Mouse (Mus musculus) kidney, adult 2 months (tissue): ENCODE data around the gene Acaa1a. TPM values are rescaled to one million over a fixed set of nuclear protein-coding genes. Genes with fewer than 3 reads are reported as not detected.

Experiments
- DNase-seq: peaks from one replicate; pipeline ENCODE4 v3.0.0; 2021
- H3K27ac ChIP-seq: fragments of 200-500 bp; 2 replicates; pipeline ENCODE4 v1.5.1; 2012; ENCODE audit warnings: low read depth, low read length, control low read depth, inconsistent platforms; ENCODE audit not compliant: insufficient read depth
- H3K27me3 ChIP-seq: fragments of 200-500 bp; replicated peaks from 2 replicates; pipeline ENCODE4 v1.6.1; 2012; ENCODE audit warnings: mild to moderate bottlenecking, moderate library complexity, low read length, inconsistent platforms; ENCODE audit not compliant: control insufficient read depth, insufficient read depth
- H3K36me3 ChIP-seq: fragments of 200-500 bp; 2 replicates; pipeline ENCODE4 v1.6.1; 2012; ENCODE audit warnings: mild to moderate bottlenecking, moderate library complexity, low read length, inconsistent platforms; ENCODE audit not compliant: control insufficient read depth, insufficient read depth
- H3K4me1 ChIP-seq: fragments of 200-500 bp; 2 replicates; pipeline ENCODE4 v1.6.1; 2011; ENCODE audit warnings: low read length; ENCODE audit not compliant: control insufficient read depth, insufficient read depth
- H3K4me3 ChIP-seq: fragments of 200-500 bp; 2 replicates; pipeline ENCODE4 v1.5.1; 2011; ENCODE audit warnings: mild to moderate bottlenecking, low read depth, low read length, control low read depth; ENCODE audit not compliant: insufficient read depth
- CTCF ChIP-seq: fragments of 200-500 bp; conservative IDR thresholded peaks from 2 replicates; pipeline ENCODE4 v1.5.1; 2011; ENCODE audit warnings: low read depth, mild to moderate bottlenecking, control low read depth, low read length, moderate library complexity, mixed read lengths; ENCODE audit not compliant: insufficient read depth, insufficient read length
- POLR2A ChIP-seq: fragments of 200-500 bp; IDR thresholded peaks from one replicate; pipeline ENCODE4 v1.6.1; 2011; ENCODE audit warnings: low read depth, low read length, control low read depth
- WGBS: fragments of 180-500 bp; shearing (Covaris S2); methylation state at CpG from one replicate; pipeline ENCODE4 v1.1.7; 2018; 5-methylcytosine and 5-hydroxymethylcytosine counted together
- polyA plus RNA-seq: library from polyadenylated mRNA; depleted of rRNA; stranded (reverse); fragments of >200 nt; gene quantifications from 2 replicates; pipeline ENCODE4 v1.2.3, GENCODE M21; 2012; rRNA removed

The Acaa1a gene
- polyA plus RNA-seq, 1 experiment = 229 TPM

GRCm38 (mm10) chr9:119382603-119383002, 43.1 kb downstream of the Acaa1a start:
- Histone ChIP-seq H3K27me3 (no peaks in the 10 kb centered on the region), H3K36me3 (peaks cover 5% of the 10 kb centered on the region), H3K27ac (no peak overlapping the region), H3K4me3 (no peak overlapping the region), H3K4me1 (no peaks in the 10 kb centered on the region)
- DNase-seq = no peak
- TF ChIP-seq CTCF (no peak), POLR2A (no peak)
- 66% methylated on average over 6 of the region's 6 CpGs for WGBS

- Histone ChIP-seq H3K27ac (no peak overlapping the region), H3K36me3 (peaks cover 3% of the 10 kb centered on the region; the same call in 1 of the 2 replicates), H3K4me3 (no peak overlapping the region), H3K4me1 (no peaks in the 10 kb centered on the region), H3K27me3 (no peaks in the 10 kb centered on the region)
- WGBS = 46% methylated on average over 5 of the region's 5 CpGs
- no peak for DNase-seq
- TF ChIP-seq CTCF = no peak
- no peak for TF ChIP-seq POLR2A
Observed at GRCm38 (mm10) chr9:119388956-119389355, 49.5 kb downstream of the Acaa1a start.

- H3K4me3 ChIP-seq = no peak overlapping the region
- H3K36me3 ChIP-seq = peaks cover 3% of the 10 kb centered on the region; the same call in 1 of the 2 replicates
- no peak overlapping the region for H3K27ac ChIP-seq
- no peak for DNase-seq
- H3K27me3 ChIP-seq = no peaks in the 10 kb centered on the region
- 83% methylated on average over 2 of the region's 2 CpGs for WGBS
- no peak for TF ChIP-seq POLR2A
- no peak for TF ChIP-seq CTCF
- H3K4me1 ChIP-seq = no peaks in the 10 kb centered on the region
Observed at GRCm38 (mm10) chr9:119390214-119390613, 50.7 kb downstream of the Acaa1a start.

- H3K4me3 ChIP-seq = no peak overlapping the region
- H3K36me3 ChIP-seq = no peaks in the 10 kb centered on the region
- no peak for DNase-seq
- no peaks in the 10 kb centered on the region for H3K27me3 ChIP-seq
- H3K27ac ChIP-seq = no peak overlapping the region
- H3K4me1 ChIP-seq = no peaks in the 10 kb centered on the region
- 76% methylated on average over 1 of the region's 1 CpGs for WGBS
- no peak for TF ChIP-seq CTCF
- no peak for TF ChIP-seq POLR2A
Observed at GRCm38 (mm10) chr9:119394808-119395207, 55.3 kb downstream of the Acaa1a start.

Other genes with a start within 250 kb of the Acaa1a start
- gene Plcd1, start 246.2 kb upstream of the Acaa1a start, polyA plus RNA-seq = 11.3 and 11.8 TPM in 2 replicates
- 30.3 and 38.7 TPM in 2 replicates for gene Dlec1, start 237.2 kb upstream of the Acaa1a start, polyA plus RNA-seq
- 417 and 424 TPM in 2 replicates for gene Acaa1b, start 182.6 kb upstream of the Acaa1a start, polyA plus RNA-seq
- gene Gm47289, start 180.5 kb upstream of the Acaa1a start, polyA plus RNA-seq = 0.03 TPM in 1 of 2 replicates, not detected in the other
- gene Slc22a13, start 130.6 kb upstream of the Acaa1a start, polyA plus RNA-seq = 156 and 213 TPM in 2 replicates
- gene Oxsr1, start 17.2 kb upstream of the Acaa1a start, polyA plus RNA-seq = 16.2 and 16.3 TPM in 2 replicates
- gene Myd88, start 1.7 kb downstream of the Acaa1a start, polyA plus RNA-seq = 16.4 and 17.4 TPM in 2 replicates
- gene Xylb, start 17.7 kb downstream of the Acaa1a start, polyA plus RNA-seq = 449 and 451 TPM in 2 replicates
- gene Slc22a14, start 25.9 kb downstream of the Acaa1a start, polyA plus RNA-seq = 1.7 and 2.1 TPM in 2 replicates
- 6.2 and 7.7 TPM in 2 replicates for gene Acvr2b, start 62.4 kb downstream of the Acaa1a start, polyA plus RNA-seq
- 1.7 and 2.2 TPM in 2 replicates for gene Exog, start 105.3 kb downstream of the Acaa1a start, polyA plus RNA-seq
- 0.72 and 1.0 TPM in 2 replicates for gene Scn5a, start 239.3 kb downstream of the Acaa1a start, polyA plus RNA-seq